Mouse (Mus musculus): Measurements from ENCODE around the gene Lrrc58.

The Lrrc58 gene

GRCm38 (mm10) chr16:37867791-37868505 lies at the start of gene Lrrc58:
Gene Lrrc58, plus strand, starts transcription at chr16:37868389.
- in situ Hi-C loops (cut with MboI, MseI): no loop called here

- in situ Hi-C loops (cut with MboI, MseI): no loop called here
Observed at GRCm38 (mm10) chr16:37823949-37824348, 44.2 kb upstream of the Lrrc58 start.

GRCm38 (mm10) chr16:37824778-37825505 lies 43.2 kb upstream of the Lrrc58 start:
- in situ Hi-C loops (cut with MboI, MseI): no loop called here

- in situ Hi-C loops (cut with MboI, MseI): no loop called here
Observed at GRCm38 (mm10) chr16:37826286-37826685, 41.9 kb upstream of the Lrrc58 start.

- in situ Hi-C loops (cut with MboI, MseI): no loop called here
Observed at GRCm38 (mm10) chr16:37831041-37831440, 37.1 kb upstream of the Lrrc58 start.

- in situ Hi-C loops (cut with MboI, MseI): no loop called here
Observed at GRCm38 (mm10) chr16:37837571-37837970, 30.6 kb upstream of the Lrrc58 start.

- in situ Hi-C loops (cut with MboI, MseI): no loop called here
Observed at GRCm38 (mm10) chr16:37842439-37842838, 25.8 kb upstream of the Lrrc58 start.

GRCm38 (mm10) chr16:37843740-37844139 lies 24.4 kb upstream of the Lrrc58 start:
- in situ Hi-C loops (cut with MboI, MseI): no loop called here

- in situ Hi-C loops (cut with MboI, MseI): no loop called here
Observed at GRCm38 (mm10) chr16:37845202-37845925, 22.8 kb upstream of the Lrrc58 start.

GRCm38 (mm10) chr16:37847081-37847480 lies 21.1 kb upstream of the Lrrc58 start:
- in situ Hi-C loops (cut with MboI, MseI): no loop called here

GRCm38 (mm10) chr16:37851366-37851765 lies 16.8 kb upstream of the Lrrc58 start:
- in situ Hi-C loops (cut with MboI, MseI): no loop called here

- in situ Hi-C loops (cut with MboI, MseI): no loop called here
Observed at GRCm38 (mm10) chr16:37853279-37853678, 14.9 kb upstream of the Lrrc58 start.

GRCm38 (mm10) chr16:37854054-37854453 lies 14.1 kb upstream of the Lrrc58 start:
- in situ Hi-C loops (cut with MboI, MseI): no loop called here

- in situ Hi-C loops (cut with MboI, MseI): no loop called here
Observed at GRCm38 (mm10) chr16:37854593-37854992, 13.6 kb upstream of the Lrrc58 start.

- in situ Hi-C loops (cut with MboI, MseI): no loop called here
Observed at GRCm38 (mm10) chr16:37855583-37855982, 12.6 kb upstream of the Lrrc58 start.

- in situ Hi-C loops (cut with MboI, MseI): no loop called here
Observed at GRCm38 (mm10) chr16:37856327-37856726, 11.9 kb upstream of the Lrrc58 start.

GRCm38 (mm10) chr16:37857495-37857894 lies 10.7 kb upstream of the Lrrc58 start:
- in situ Hi-C loops (cut with MboI, MseI): no loop called here

- in situ Hi-C loops (cut with MboI, MseI): no loop called here
Observed at GRCm38 (mm10) chr16:37860213-37860612, 8.0 kb upstream of the Lrrc58 start.

- in situ Hi-C loops (cut with MboI, MseI): no loop called here
Observed at GRCm38 (mm10) chr16:37861029-37861428, 7.2 kb upstream of the Lrrc58 start, which contains the start of gene Gm36028. Gene Gm36028, minus strand, starts transcription at chr16:37861146.

- in situ Hi-C loops (cut with MboI, MseI): no loop called here
Observed at GRCm38 (mm10) chr16:37863876-37864275, 4.3 kb upstream of the Lrrc58 start.

- in situ Hi-C loops (cut with MboI, MseI): no loop called here
Observed at GRCm38 (mm10) chr16:37865841-37866240, 2.3 kb upstream of the Lrrc58 start.
